Mouse (Mus musculus): ENCODE data around the gene Col11a2. TPM values are rescaled to one million over a fixed set of nuclear protein-coding genes. Genes with fewer than 3 reads are reported as not detected.

Col11a2 gene
- total RNA-seq, 2 experiments from 2014 or later = 45.4 to 77.3 TPM

- peak in 1 of 2 experiments; percentile 75 for DNase-seq (ENCODE audit: low spot score in 2 of 2)
These were observed 569 bp downstream of the Col11a2 start for GRCm38 (mm10) chr17:34039562-34040450.

- no peak for DNase-seq (ENCODE audit: low spot score in 2 of 2)
These were observed 6.7 kb downstream of the Col11a2 start for GRCm38 (mm10) chr17:34045941-34046340.

GRCm38 (mm10) chr17:34047404-34048050, 8.3 kb downstream of the Col11a2 start:
- no peak for DNase-seq (ENCODE audit: low spot score in 2 of 2)

GRCm38 (mm10) chr17:34057224-34057623, 18.0 kb downstream of the Col11a2 start:
- DNase-seq (ENCODE audit: low spot score in 2 of 2) = no peak

GRCm38 (mm10) chr17:34068864-34069263, 29.6 kb downstream of the Col11a2 start:
- DNase-seq (ENCODE audit: low spot score in 2 of 2) = no peak

- DNase-seq (ENCODE audit: low spot score in 2 of 2) = no peak
These were observed 32.9 kb downstream of the Col11a2 start for GRCm38 (mm10) chr17:34072091-34072490.

- peak in 1 of 2 experiments; percentile 57 for DNase-seq (ENCODE audit: low spot score in 2 of 2)
These were observed 36.0 kb downstream of the Col11a2 start for GRCm38 (mm10) chr17:34075271-34075670.

- DNase-seq (ENCODE audit: low spot score in 2 of 2) = peak in 1 of 2 experiments; percentile 62
These were observed 38.3 kb downstream of the Col11a2 start for GRCm38 (mm10) chr17:34077549-34077948.

- DNase-seq (ENCODE audit: low spot score in 2 of 2) = no peak
These were observed 38.9 kb downstream of the Col11a2 start for GRCm38 (mm10) chr17:34078148-34078547.

GRCm38 (mm10) chr17:34079002-34079401, 39.8 kb downstream of the Col11a2 start:
- DNase-seq (ENCODE audit: low spot score in 2 of 2) = no peak

- DNase-seq (ENCODE audit: low spot score in 2 of 2) = no peak
These were observed 40.4 kb downstream of the Col11a2 start for GRCm38 (mm10) chr17:34079621-34080020.

- no peak for DNase-seq (ENCODE audit: low spot score in 2 of 2)
These were observed 43.9 kb downstream of the Col11a2 start for GRCm38 (mm10) chr17:34083104-34083503.

GRCm38 (mm10) chr17:34087386-34087785, 48.1 kb downstream of the Col11a2 start:
- DNase-seq (ENCODE audit: low spot score in 2 of 2) = no peak

GRCm38 (mm10) chr17:34088124-34088523, 48.9 kb downstream of the Col11a2 start:
- no peak for DNase-seq (ENCODE audit: low spot score in 2 of 2)

- no peak for DNase-seq (ENCODE audit: low spot score in 2 of 2)
These were observed 51.7 kb downstream of the Col11a2 start for GRCm38 (mm10) chr17:34090923-34091322.

- DNase-seq (ENCODE audit: low spot score in 2 of 2) = no peak
These were observed 53.1 kb downstream of the Col11a2 start, which contains the start of gene H2-Oa for GRCm38 (mm10) chr17:34092197-34092875. Gene H2-Oa, plus strand, starts transcription at chr17:34092340.

- peak in 1 of 2 experiments; percentile 33 for DNase-seq (ENCODE audit: low spot score in 2 of 2)
These were observed 54.1 kb downstream of the Col11a2 start for GRCm38 (mm10) chr17:34093199-34093874.

- no peak for DNase-seq (ENCODE audit: low spot score in 2 of 2)
These were observed 55.2 kb downstream of the Col11a2 start for GRCm38 (mm10) chr17:34094283-34095035.

- no peak for DNase-seq (ENCODE audit: low spot score in 2 of 2)
These were observed 57.3 kb downstream of the Col11a2 start for GRCm38 (mm10) chr17:34096497-34097010.

GRCm38 (mm10) chr17:34097272-34097671, 58.0 kb downstream of the Col11a2 start:
- DNase-seq (ENCODE audit: low spot score in 2 of 2) = no peak

All from gastrocnemius, postnatal 4 days (tissue).